Mouse (Mus musculus): ENCODE results near the gene Prkcz. TPM values are rescaled to one million over a fixed set of nuclear protein-coding genes. Genes with fewer than 3 reads are reported as not detected.
A peak's percentile ranks its signal among the peaks of the same experiment; 100 is the strongest.

The Prkcz gene
- total and polyA plus RNA-seq, 2 experiments from 2014 or later = 104 to 106 TPM

DNA sequence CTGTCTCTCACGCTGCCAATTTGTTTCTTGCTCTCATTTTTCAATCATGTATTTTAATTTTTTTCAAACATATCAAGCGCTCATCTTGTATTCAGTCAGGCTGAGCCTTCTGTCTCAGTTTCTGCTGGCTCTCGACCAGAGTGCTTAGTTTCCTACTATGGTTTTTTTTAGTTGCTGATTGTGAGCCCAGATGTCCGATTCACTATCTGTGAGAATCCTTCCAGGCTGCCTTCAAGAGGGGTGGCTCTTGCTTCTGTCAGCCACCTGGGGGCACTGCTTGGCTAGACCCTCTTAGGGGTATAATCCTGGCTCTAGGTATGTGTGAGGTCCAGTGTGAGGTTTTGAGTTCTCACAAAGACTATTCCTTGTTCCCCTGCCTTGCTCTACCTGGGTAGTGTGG, 65.2 kb downstream of the Prkcz start:
- H3K9ac ChIP-seq (replicated peaks; ENCODE audit: low read length, poor library complexity, severe bottlenecking) = no peak overlapping the region
- H3K4me1 ChIP-seq (ENCODE audit: insufficient read depth, low read length) = no peaks in the 10 kb centered on the region; the same call in 1 of the 2 replicates
- no peak overlapping the region for H3K27ac ChIP-seq (ENCODE audit: low read depth, low read length)
- no peak for ATAC-seq (ENCODE audit: low FRiP score)
- 68% methylated on average over 4 of the region's 4 CpGs for whole genome bisulfite sequencing
- H3K36me3 ChIP-seq (ENCODE audit: insufficient read depth, low read length) = peaks cover 4% of the 10 kb centered on the region; the same call in 1 of the 2 replicates
- peak; percentile 35 for TF ChIP-seq CTCF (IDR thresholded peaks at IDR 0.05)
- H3K4me3 ChIP-seq (ENCODE audit: low read depth, low read length) = no peak overlapping the region
- no peaks in the 10 kb centered on the region for H3K27me3 ChIP-seq (ENCODE audit: insufficient read depth, low read length)
- no peaks in the 10 kb centered on the region for H3K9me3 ChIP-seq (ENCODE audit: low read length)
- no peak for DNase-seq (ENCODE audit: low spot score)
- H3K4me2 ChIP-seq (ENCODE audit: low read depth, low read length, poor library complexity, severe bottlenecking) = no peak overlapping the region

GRCm38 (mm10) chr4:155295026-155295590, 66.1 kb downstream of the Prkcz start:
- H3K9me3 ChIP-seq (ENCODE audit: low read length) = no peaks in the 10 kb centered on the region
- H3K4me2 ChIP-seq (ENCODE audit: low read depth, low read length, poor library complexity, severe bottlenecking) = no peak overlapping the region
- no peaks in the 10 kb centered on the region; the same call in 1 of the 2 replicates for H3K4me1 ChIP-seq (ENCODE audit: insufficient read depth, low read length)
- peaks cover 6% of the 10 kb centered on the region; the same call in 1 of the 2 replicates for H3K36me3 ChIP-seq (ENCODE audit: insufficient read depth, low read length)
- no peak for ATAC-seq (ENCODE audit: low FRiP score)
- no peak; the same call in 1 of the 2 replicates for TF ChIP-seq CTCF (IDR thresholded peaks at IDR 0.05)
- H3K4me3 ChIP-seq (ENCODE audit: low read depth, low read length) = no peak overlapping the region
- WGBS = 76% methylated on average over 10 of the region's 10 CpGs
- DNase-seq (ENCODE audit: low spot score) = no peak
- H3K9ac ChIP-seq (replicated peaks; ENCODE audit: low read length, poor library complexity, severe bottlenecking) = no peak overlapping the region
- no peak overlapping the region for H3K27ac ChIP-seq (ENCODE audit: low read depth, low read length)
- H3K27me3 ChIP-seq (ENCODE audit: insufficient read depth, low read length) = no peaks in the 10 kb centered on the region

- TF ChIP-seq CTCF (IDR thresholded peaks at IDR 0.05) = no peak
- Histone ChIP-seq H3K4me1 (ENCODE audit: insufficient read depth, low read length) (no peaks in the 10 kb centered on the region; the same call in 1 of the 2 replicates), H3K36me3 (ENCODE audit: insufficient read depth, low read length) (peaks cover 6% of the 10 kb centered on the region; the same call in 1 of the 2 replicates), H3K4me2 (ENCODE audit: low read depth, low read length, poor library complexity, severe bottlenecking) (no peak overlapping the region), H3K4me3 (ENCODE audit: low read depth, low read length) (no peak overlapping the region), H3K9ac (replicated peaks; ENCODE audit: low read length, poor library complexity, severe bottlenecking) (no peak overlapping the region), H3K9me3 (ENCODE audit: low read length) (no peaks in the 10 kb centered on the region), H3K27ac (ENCODE audit: low read depth, low read length) (no peak overlapping the region), H3K27me3 (ENCODE audit: insufficient read depth, low read length) (no peaks in the 10 kb centered on the region)
- DNase-seq (ENCODE audit: low spot score) (no peak), ATAC-seq (ENCODE audit: low FRiP score) (no peak)
- WGBS = 89% methylated on average over 14 of the region's 14 CpGs
Observed at GRCm38 (mm10) chr4:155294381-155294780, 66.8 kb downstream of the Prkcz start.

DNA sequence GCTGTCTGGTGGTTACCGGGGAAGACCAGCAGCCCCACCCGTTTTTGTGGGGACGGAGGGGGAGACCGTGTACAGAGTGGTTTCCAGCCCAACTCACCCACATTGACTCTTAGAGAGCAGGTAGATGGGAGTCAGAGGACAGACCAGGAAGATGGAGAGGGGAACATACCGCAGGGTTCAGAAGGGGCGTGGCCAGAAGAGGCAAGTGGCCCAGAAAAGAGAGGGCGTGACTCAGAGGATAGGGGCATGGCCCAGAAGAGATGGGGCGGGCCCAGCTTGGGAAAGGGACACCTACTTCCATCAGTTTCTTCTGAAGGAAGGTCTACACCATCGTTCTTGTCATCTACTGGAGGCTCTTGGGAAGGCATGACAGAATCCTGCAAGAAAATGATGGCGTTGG, 68.3 kb downstream of the Prkcz start:
- no peak for TF ChIP-seq CTCF (IDR thresholded peaks at IDR 0.05)
- no peak overlapping the region for H3K4me3 ChIP-seq (ENCODE audit: low read depth, low read length)
- ATAC-seq (ENCODE audit: low FRiP score) (no peak), DNase-seq (ENCODE audit: low spot score) (no peak)
- WGBS = 91% methylated on average over 10 of the region's 10 CpGs
- H3K4me2 ChIP-seq (ENCODE audit: low read depth, low read length, poor library complexity, severe bottlenecking) = no peak overlapping the region
- no peak overlapping the region for H3K9ac ChIP-seq (replicated peaks; ENCODE audit: low read length, poor library complexity, severe bottlenecking)
- H3K27me3 ChIP-seq (ENCODE audit: insufficient read depth, low read length) = no peaks in the 10 kb centered on the region
- no peaks in the 10 kb centered on the region for H3K9me3 ChIP-seq (ENCODE audit: low read length)
- H3K36me3 ChIP-seq (ENCODE audit: insufficient read depth, low read length) = peaks cover 9% of the 10 kb centered on the region; the same call in 1 of the 2 replicates
- no peak overlapping the region for H3K27ac ChIP-seq (ENCODE audit: low read depth, low read length)
- no peaks in the 10 kb centered on the region; the same call in 1 of the 2 replicates for H3K4me1 ChIP-seq (ENCODE audit: insufficient read depth, low read length)

DNA sequence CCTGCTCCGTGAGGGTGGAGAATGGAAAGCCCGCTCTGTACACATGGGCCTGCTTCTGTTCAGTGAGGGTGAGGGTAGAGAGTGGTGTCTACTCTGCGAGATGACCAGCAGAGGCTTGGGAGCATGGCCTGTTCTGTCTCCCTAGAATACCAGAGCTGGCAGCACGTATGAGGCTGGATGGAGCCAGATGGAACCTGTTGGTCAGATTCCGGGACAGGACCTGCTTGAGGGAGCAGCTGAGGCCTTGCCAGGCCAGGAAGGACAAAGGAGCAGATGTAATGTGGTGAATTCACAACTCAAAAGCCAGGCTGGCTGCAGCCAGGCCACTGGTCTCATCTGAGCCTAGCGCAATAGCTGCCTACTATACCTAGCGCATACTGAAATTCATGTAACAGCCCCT, 71.1 kb downstream of the Prkcz start:
- Histone ChIP-seq H3K9ac (replicated peaks; ENCODE audit: low read length, poor library complexity, severe bottlenecking) (no peak overlapping the region), H3K4me3 (ENCODE audit: low read depth, low read length) (no peak overlapping the region), H3K9me3 (ENCODE audit: low read length) (no peaks in the 10 kb centered on the region), H3K36me3 (ENCODE audit: insufficient read depth, low read length) (peaks cover 18% of the 10 kb centered on the region), H3K27ac (ENCODE audit: low read depth, low read length) (no peak overlapping the region), H3K4me1 (ENCODE audit: insufficient read depth, low read length) (no peaks in the 10 kb centered on the region), H3K27me3 (ENCODE audit: insufficient read depth, low read length) (no peaks in the 10 kb centered on the region), H3K4me2 (ENCODE audit: low read depth, low read length, poor library complexity, severe bottlenecking) (no peak overlapping the region)
- DNase-seq (ENCODE audit: low spot score) = no peak
- WGBS = 88% methylated on average over 7 of the region's 7 CpGs
- no peak for ATAC-seq (ENCODE audit: low FRiP score)
- TF ChIP-seq CTCF (IDR thresholded peaks at IDR 0.05) = no peak

- DNase-seq (ENCODE audit: low spot score) (no peak), ATAC-seq (ENCODE audit: low FRiP score) (no peak)
- H3K9ac ChIP-seq (replicated peaks; ENCODE audit: low read length, poor library complexity, severe bottlenecking) = no peak overlapping the region
- peak; percentile 12; the same call in 1 of the 2 replicates for TF ChIP-seq CTCF (IDR thresholded peaks at IDR 0.05)
- 82% methylated on average over 1 of the region's 1 CpGs for WGBS
- H3K9me3 ChIP-seq (ENCODE audit: low read length) = no peaks in the 10 kb centered on the region
- H3K4me1 ChIP-seq (ENCODE audit: insufficient read depth, low read length) = no peaks in the 10 kb centered on the region
- no peak overlapping the region for H3K4me3 ChIP-seq (ENCODE audit: low read depth, low read length)
- no peaks in the 10 kb centered on the region for H3K27me3 ChIP-seq (ENCODE audit: insufficient read depth, low read length)
- no peak overlapping the region for H3K4me2 ChIP-seq (ENCODE audit: low read depth, low read length, poor library complexity, severe bottlenecking)
- no peak overlapping the region for H3K27ac ChIP-seq (ENCODE audit: low read depth, low read length)
- H3K36me3 ChIP-seq (ENCODE audit: insufficient read depth, low read length) = peaks cover 23% of the 10 kb centered on the region
Observed at GRCm38 (mm10) chr4:155288586-155288985, 72.6 kb downstream of the Prkcz start.

All from midbrain, postnatal 0 days (tissue).